Mouse (Mus musculus) embryonic fibroblast, embryonic 13.5 days (primary cell): ENCODE results near the gene Junb. TPM values are rescaled to one million over a fixed set of nuclear protein-coding genes. Genes with fewer than 3 reads are reported as not detected.

Experiments used
- H3K27ac ChIP-seq: 2 replicates; pipeline ENCODE4 v1.5.1; 2012; ENCODE audit warnings: low read length, control low read depth, inconsistent platforms; ENCODE audit not compliant: insufficient read depth
- H3K4me1 ChIP-seq: 2 replicates; pipeline ENCODE4 v1.6.1; 2011; ENCODE audit warnings: low read length; ENCODE audit not compliant: control insufficient read depth, insufficient read depth
- H3K4me3 ChIP-seq: 2 replicates; pipeline ENCODE4 v1.5.1; 2011; ENCODE audit warnings: mild to moderate bottlenecking, control low read depth, low read length; ENCODE audit not compliant: insufficient read depth
- CTCF ChIP-seq: IDR thresholded peaks from 2 replicates; pipeline ENCODE4 v1.5.1; 2011; ENCODE audit warnings: mild to moderate bottlenecking, control low read depth, low read length, moderate library complexity, borderline replicate concordance; ENCODE audit not compliant: insufficient read depth
- POLR2A ChIP-seq: IDR thresholded peaks from 2 replicates; pipeline ENCODE4 v1.6.1; 2011; ENCODE audit warnings: low read depth, mild to moderate bottlenecking, control low read depth, low read length, moderate library complexity
- polyA plus RNA-seq: library from polyadenylated mRNA; stranded (reverse); fragments of >200 nt; gene quantifications from 2 replicates; pipeline ENCODE4 v1.2.4, GENCODE M21; 2011; ENCODE audit warnings: low read depth; ENCODE audit not compliant: missing spikeins, insufficient read length

The Junb gene
- polyA plus RNA-seq, 1 experiment, result 35.0 TPM

DNA sequence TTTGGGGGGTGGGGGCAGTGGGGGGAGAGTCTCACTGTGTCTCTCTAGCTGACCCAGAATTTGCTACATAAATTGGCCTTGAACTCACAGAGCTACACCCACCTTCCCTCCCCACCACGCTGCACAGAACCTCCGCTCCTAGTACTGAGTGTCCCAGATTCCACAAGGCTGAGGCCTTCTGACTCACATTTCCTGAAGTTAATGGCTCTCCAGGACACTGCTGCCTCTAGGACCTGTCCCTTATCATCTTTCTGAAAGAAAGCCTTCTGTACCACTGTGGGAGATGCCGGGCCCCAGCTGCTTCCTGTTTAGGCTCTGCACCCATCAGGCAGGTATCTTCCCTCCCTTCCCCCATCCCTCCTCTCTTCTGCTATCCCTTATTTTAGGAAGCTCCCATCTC, 11.9 kb downstream of the Junb start:
- peak overlapping the region; percentile 36 for H3K27ac ChIP-seq
- no peak overlapping the region for H3K4me3 ChIP-seq
- peaks cover 18% of the 10 kb centered on the region for H3K4me1 ChIP-seq
- TF ChIP-seq POLR2A, result no peak; the same call in 1 of the 2 replicates
- TF ChIP-seq CTCF, result no peak

DNA sequence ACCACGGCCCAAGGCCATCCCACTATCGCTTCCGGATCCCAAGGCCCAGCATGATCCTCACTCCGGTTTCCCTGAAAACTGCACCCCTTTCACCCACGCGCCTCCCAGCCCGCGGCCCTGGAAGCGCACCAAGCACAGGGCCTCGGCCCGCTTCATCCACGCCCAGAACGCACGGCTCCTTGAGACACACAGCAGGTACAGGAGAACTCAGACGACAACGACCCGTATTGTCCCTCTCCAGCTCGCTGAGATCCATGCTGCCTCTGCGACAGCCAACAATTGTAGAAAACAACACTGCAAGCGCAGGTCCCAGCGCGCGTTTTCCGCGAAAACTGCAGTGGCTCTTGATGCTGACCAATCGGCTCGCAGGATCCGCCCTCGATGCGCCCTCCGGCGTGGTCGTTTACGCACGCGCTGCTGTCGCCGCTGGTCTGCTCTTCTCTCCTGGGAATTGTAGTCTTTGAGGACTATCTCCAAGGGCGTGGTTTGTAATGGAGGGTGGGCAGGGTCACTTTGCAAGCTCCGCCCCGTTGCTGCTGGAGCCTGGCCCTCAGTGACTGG, 12.7 kb downstream of the Junb start:
- peak overlapping the region; percentile 36; the same call in 1 of the 2 replicates for H3K27ac ChIP-seq

DNA sequence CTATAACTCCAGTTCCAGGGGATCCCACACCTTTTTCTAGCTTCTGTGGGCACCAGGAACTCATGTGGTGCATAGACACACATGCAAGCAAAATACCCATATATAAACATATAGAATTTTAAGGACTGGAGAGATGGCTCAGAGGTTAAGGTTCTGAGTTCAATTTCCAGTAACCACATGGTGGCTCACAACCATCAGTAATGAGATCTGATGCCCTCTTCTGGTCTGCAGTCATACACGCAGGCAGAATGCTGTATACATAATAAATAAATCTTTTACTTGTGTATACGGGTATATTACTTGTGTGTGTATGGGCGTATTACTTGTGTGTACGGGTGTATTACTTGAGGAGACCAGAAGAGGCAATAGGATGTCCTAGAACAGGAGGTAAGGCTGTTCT, 14.6 kb downstream of the Junb start:
- no peak overlapping the region for H3K4me3 ChIP-seq
- TF ChIP-seq POLR2A (no peak), CTCF (no peak)
- no peak overlapping the region for H3K27ac ChIP-seq
- peaks cover 14% of the 10 kb centered on the region for H3K4me1 ChIP-seq

More for the DNA sequence above, 12.7 kb downstream of the Junb start:
- peak; percentile 82 for TF ChIP-seq POLR2A
- no peak for TF ChIP-seq CTCF
- Histone ChIP-seq H3K4me1 (peaks cover 14% of the 10 kb centered on the region), H3K4me3 (peak overlapping the region; percentile 65)

GRCm38 (mm10) chr8:84959811-84960210, 18.7 kb downstream of the Junb start:
- no peak for TF ChIP-seq POLR2A
- TF ChIP-seq CTCF, result no peak
- Histone ChIP-seq H3K4me3 (no peak overlapping the region), H3K27ac (no peak overlapping the region), H3K4me1 (peaks cover 3% of the 10 kb centered on the region; the same call in 1 of the 2 replicates)

- H3K27ac ChIP-seq, result no peak overlapping the region
- H3K4me1 ChIP-seq, result 0 out of 2 replicates have a peak, but pooled peaks cover under 1% of the 10 kb centered on the region
- no peak overlapping the region for H3K4me3 ChIP-seq
- TF ChIP-seq CTCF (0 out of 2 replicates have a peak, but pooled peaks have one; percentile 28), POLR2A (no peak)
Observed at GRCm38 (mm10) chr8:84956768-84957167, 21.8 kb downstream of the Junb start.

DNA sequence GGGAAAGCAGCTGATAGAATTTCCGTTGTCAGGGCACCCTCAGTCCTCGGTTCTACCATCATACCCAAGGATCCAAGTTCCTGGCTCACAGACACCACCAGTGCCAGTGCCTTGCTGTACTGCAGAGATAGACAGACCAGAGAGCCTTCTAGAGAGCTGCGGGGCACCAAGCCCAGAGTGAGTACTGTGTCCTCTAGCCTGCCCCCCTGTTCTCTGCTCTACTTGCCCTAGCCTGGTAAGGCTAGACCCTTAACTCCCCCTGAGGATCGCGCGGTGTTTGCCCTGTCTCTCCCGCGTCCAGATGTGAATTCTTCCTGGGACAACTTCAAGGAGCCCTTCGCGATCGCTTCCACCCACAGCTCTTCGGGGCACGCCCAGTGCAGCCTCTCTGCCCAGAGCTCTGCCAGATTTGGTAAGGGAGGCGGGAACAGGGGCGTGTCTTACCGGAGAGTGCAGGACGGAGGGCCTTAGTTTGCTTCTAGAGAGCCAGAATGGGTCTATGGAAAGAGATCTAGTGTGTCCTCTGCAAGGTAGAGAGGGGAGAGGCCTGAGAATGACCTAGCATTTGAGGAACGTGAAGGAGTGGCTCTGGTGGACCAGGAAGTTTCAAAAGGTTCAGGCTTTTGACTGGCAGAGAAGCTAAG, 25.8 kb downstream of the Junb start:
- H3K4me1 ChIP-seq, result no peaks in the 10 kb centered on the region
- no peak overlapping the region for H3K27ac ChIP-seq
- TF ChIP-seq CTCF, result no peak
- TF ChIP-seq POLR2A, result no peak
- no peak overlapping the region for H3K4me3 ChIP-seq

DNA sequence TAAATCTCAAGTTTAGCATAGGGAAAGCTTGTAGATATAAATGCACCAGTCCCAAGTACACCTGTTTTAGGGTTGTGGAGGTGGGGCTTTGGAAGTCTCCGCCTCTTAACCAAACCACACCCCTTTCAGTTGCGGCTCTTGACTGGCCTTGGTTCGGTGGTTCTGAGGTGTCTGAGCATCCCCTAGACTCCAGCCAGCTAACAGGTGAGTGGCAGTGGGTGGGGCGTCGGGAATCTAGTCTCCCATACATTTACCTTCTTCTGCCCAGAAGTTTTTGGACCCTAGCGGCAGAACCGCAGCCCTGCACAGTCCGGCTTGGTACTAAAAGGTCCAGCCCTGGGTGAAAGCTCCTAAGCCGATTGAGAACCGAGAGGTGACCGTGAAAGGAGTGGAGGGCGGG, 28.8 kb downstream of the Junb start:
- no peak for TF ChIP-seq CTCF
- no peak for TF ChIP-seq POLR2A
- Histone ChIP-seq H3K27ac (no peak overlapping the region), H3K4me3 (no peak overlapping the region), H3K4me1 (no peaks in the 10 kb centered on the region)

DNA sequence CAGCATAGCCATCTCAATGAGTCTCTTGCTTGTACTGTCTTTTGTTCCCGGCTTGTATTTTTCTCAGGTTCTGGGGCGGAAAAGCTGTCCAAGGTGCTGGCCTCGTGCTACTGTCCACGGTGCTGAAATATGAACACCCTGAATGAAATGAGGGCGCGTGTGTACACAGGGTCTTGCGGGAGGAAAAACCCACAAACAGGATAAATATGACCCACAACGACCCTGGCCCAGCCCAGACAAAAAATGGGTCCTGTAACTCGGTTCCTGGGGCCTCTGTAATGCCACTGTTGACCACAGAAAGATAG, 31.3 kb downstream of the Junb start:
- no peak overlapping the region for H3K27ac ChIP-seq
- H3K4me1 ChIP-seq, result no peaks in the 10 kb centered on the region
- TF ChIP-seq CTCF, result peak; percentile 1; the same call in 1 of the 2 replicates
- no peak for TF ChIP-seq POLR2A
- no peak overlapping the region for H3K4me3 ChIP-seq

DNA sequence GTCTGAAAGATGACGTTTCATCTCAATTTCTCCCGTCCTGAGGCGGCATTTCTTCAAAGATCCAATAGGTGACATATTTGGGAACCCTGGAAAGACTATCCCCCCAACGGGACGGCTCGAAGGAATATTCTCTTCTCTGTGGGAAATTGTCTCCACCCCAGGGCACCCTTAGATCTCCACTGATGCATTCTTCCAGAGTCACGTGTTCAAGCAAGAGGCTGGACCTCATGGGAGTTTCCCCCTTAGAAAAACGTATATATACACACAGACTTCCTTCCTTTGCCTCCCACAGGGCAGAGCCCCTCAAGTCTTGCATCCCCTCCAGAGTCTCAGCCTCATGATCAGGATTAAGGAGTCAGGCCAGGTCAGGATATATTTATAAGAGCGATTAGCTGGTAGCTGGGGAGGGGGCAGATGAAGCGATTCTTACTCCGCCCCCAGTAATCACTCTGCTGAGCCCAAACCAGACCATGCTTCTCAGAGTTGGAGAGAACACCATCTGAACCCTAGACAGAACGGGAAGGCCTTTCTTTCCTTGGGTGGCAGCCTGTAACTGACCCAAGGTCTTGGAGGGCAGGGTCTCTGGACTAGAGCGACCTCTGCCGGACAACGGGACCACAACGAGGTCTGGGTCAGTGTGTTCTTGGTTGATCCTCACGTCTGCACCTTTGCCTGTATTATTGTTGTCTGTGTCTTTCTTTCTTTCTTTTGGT, 31.8 kb downstream of the Junb start, which contains the start of gene Rtbdn:
Rtbdn (plus strand) TSS at position 464 of the 713 bp plus-strand sequence.
- TF ChIP-seq CTCF (peak; percentile 35; the same call in 1 of the 2 replicates), POLR2A (no peak)

GRCm38 (mm10) chr8:84945633-84946527, 32.6 kb downstream of the Junb start:
- TF ChIP-seq CTCF, result no peak
- no peak for TF ChIP-seq POLR2A
- Histone ChIP-seq H3K4me3 (peak overlapping the region; percentile 14; the same call in 1 of the 2 replicates), H3K27ac (no peak overlapping the region), H3K4me1 (no peaks in the 10 kb centered on the region)

More for the DNA sequence above, 31.8 kb downstream of the Junb start, which contains the start of gene Rtbdn:
- Histone ChIP-seq H3K4me3 (peak within 1 kb of the TSS; percentile 14; the same call in 1 of the 2 replicates), H3K27ac (no peak within 1 kb of the TSS), H3K4me1 (no peaks in the 10 kb centered on the region)
